Mouse (Mus musculus) heart, postnatal 10 days (tissue): Measurements from ENCODE around the gene Coro1b. TPM values are rescaled to one million over a fixed set of nuclear protein-coding genes. Genes with fewer than 3 reads are reported as not detected.
A peak's percentile ranks its signal among the peaks of the same experiment; 100 is the strongest.
"Not testable (repeated sequence)": the region's sequence is repeated elsewhere in the genome, so short reads cannot be mapped to it uniquely, and the experiment has no call there.

Source experiments
- DNase-seq, 2 experiments: peaks; one replicate each; pipeline ENCODE4 v3.0.0; 2021
- intact Hi-C: fragments of 180-260 bp; cut with DNase I; formaldehyde crosslinking; loops from one replicate; pipeline ENCODE4 v1.15.1; 2025
- total RNA-seq, 2 experiments: library from RNA; stranded (reverse); gene quantifications; 2 replicates each; pipeline ENCODE4 v1.2.3; 2021

Coro1b gene
- total RNA-seq, 2 experiments from 2014 or later, result 87.2 to 90.7 TPM

DNA sequence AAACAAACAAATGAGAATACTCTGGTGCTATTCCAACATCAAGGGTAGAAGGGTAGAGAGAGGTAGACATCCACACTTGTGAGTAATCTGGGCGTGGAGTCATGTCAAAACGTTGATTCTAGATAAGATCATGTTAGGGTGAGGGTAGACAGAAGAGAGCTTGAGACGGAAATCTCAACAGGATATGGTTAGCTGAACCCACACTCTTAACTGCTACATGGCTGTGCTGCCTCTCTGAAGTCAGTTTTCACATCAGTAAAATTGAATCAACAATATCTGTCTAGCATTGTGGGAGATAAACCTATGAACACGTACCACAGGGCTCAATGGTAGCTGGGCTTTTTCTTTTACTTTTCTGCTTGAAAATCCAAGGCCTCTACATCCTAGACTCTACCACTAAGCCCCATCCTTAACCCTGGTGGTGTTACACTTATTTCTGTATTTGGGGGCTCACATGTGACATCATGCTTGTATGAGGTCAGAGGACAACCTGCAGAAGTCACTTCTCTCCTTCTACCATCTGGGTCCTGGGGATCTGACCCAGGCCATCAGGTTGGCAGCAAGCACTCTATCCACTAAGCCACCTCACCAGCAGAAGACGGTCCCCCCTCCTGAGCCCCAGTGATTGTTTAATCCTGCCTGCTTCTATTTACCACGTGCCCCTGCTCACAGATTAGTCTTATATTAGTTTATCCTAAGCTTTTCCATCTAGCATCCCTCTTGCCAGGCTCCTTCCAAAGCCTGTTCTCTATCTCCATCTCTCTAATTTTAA, 28.5 kb upstream of the Coro1b start:
- intact Hi-C loops, result no loop called here
- DNase-seq, result no peak

GRCm38 (mm10) chr19:4120496-4120895, 27.9 kb upstream of the Coro1b start:
- no peak for DNase-seq

DNA sequence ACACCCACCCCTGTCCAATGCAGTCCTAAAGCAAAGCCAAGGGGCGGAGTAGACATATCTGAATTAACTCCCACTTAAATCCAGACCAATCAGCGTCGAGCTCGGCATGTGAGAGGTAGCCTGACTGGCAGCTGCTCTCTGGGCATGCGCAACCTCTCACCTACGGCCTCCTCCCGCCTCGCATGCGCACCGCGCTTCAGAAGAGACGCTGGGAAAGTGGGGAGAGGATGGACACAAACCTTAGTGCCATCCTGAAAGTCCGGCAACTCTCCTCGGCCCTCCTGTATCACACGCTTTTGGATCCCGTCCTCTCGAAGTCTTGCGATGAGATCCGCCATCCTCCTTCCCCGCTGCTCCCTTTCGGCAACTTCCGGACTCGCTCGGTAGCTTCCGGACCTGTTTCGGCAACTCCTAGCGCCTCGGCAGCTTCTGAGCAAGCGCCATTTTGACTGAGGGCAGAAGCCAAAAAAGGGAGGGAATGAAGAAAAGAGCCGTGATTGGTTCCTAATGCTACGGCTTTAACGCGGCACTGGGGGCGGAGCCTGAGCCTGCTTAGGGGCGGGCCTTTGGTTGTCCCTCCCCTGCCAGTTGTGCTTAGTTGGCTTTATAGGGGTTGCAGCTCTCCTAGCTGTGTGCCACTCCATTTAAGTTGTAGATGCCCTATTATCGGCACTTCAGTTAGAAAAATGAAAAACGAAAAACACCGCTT, 27.2 kb upstream of the Coro1b start:
- peak; percentile 99 to 100 for DNase-seq
- intact Hi-C loops, result no loop called here

More at GRCm38 (mm10) chr19:4120496-4120895, 27.9 kb upstream of the Coro1b start:
- intact Hi-C loops, result no loop called here

DNA sequence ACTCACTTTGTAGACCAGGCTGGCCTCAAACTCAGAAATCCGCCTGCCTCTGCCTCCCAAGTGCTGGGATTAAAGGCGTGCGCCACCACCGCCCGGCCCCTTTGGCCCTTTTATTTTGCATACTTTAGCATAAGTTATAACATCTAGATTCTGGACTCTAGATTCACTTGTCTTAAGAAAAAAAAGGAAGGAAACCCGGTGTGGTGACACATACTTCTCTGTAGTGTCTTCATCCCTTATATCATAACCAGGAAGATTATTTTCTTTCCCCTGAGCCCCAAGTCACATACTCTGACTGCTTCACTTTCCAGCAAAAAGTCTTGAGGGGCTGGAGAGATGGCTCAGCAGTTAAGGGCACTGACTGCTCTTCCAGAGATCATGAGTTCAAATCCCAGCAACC, 26.5 kb upstream of the Coro1b start:
- DNase-seq, intact Hi-C loops: not testable (repeated sequence)

DNA sequence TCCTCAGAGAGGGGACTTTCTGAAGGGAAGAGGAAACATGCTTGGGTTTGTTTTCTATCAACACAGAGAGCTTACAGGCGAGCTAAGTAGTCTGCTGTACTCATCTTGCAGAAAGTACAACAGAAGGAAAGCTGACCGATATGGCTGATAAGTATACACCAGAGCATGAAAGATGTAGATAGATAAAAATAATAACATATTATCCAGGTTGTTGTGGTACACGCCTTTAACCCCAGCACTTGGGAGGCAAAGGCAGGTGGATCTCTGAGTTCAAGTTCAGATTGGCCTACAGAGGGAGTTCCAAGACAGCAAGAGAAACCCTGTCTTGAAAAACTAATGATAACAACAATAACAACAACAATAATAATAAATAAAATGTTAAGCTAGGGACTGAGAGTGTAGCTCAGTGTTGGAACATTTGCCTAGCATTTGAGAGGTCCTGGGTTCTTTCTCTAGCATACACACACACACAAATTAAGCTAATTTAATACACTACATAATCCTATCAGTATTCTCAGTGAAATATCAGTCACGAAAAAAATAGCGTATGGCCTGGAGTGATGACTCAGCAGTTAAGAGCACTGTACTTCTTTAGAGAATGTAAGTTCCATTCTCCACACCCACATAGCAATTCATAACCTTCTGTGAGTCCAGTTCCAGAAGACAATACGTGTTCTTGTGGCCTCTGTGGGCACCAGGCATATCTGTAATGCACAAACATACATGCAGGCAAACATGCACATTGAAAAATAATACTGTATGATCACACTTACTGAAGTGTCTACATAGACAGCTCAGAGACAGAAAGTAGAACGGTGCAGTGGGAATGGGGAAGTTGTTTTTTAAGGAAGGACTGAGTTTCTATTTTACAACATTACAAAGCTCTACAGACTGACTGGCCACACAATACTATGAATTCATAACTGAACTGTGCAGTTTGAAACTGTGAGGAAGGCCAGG, 25.7 kb upstream of the Coro1b start:
- no peak for DNase-seq
- intact Hi-C loops, result no loop called here

DNA sequence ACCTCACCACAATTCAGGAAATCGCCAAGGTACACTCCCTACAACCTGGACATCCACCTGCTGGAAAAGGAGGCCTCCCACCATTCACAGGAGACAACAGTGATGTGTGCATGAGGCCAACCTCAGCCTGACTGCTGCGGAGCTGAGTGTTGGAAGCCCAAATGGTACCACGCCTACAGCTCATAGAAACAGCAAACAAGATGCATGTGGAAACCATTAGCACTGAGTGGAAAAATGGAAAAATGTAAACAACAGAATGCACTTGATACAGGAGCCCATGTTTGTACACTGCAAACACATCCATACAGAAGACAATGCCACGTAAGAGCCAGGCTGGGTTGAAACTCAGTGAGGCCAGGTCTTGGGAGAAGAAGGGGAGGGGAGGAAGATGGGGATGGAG, 24.0 kb upstream of the Coro1b start:
- intact Hi-C loops, result no loop called here
- no peak for DNase-seq

DNA sequence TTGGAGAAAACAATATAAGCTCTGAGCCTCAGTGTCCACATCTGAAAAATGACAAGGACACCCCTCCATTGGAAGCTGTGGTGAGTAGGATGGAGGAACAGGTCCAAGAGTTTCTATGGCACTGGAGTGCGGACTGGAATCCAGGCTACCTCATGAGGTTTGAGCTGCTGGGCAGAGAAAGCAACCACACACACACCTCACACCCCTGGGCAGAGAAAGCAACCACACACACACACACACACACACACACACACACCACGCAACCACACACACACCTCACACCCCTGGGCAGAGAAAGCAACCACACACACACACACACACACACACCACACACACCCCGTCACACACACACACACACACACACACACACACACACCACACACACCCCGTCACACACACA, 23.2 kb upstream of the Coro1b start:
- peak in 1 of 2 experiments; percentile 28 for DNase-seq
- intact Hi-C loops, result not testable (repeated sequence)

GRCm38 (mm10) chr19:4125741-4126696, 22.4 kb upstream of the Coro1b start, which contains the start of gene Aip:
Aip (minus strand) TSS chr19:4125858.
- intact Hi-C loops, result loop anchor here (2.0 kb wide), 1 partner anchor 37 kb away; the partner anchor contains the start of gene Rps6kb2
- peak; percentile 99 for DNase-seq

DNA sequence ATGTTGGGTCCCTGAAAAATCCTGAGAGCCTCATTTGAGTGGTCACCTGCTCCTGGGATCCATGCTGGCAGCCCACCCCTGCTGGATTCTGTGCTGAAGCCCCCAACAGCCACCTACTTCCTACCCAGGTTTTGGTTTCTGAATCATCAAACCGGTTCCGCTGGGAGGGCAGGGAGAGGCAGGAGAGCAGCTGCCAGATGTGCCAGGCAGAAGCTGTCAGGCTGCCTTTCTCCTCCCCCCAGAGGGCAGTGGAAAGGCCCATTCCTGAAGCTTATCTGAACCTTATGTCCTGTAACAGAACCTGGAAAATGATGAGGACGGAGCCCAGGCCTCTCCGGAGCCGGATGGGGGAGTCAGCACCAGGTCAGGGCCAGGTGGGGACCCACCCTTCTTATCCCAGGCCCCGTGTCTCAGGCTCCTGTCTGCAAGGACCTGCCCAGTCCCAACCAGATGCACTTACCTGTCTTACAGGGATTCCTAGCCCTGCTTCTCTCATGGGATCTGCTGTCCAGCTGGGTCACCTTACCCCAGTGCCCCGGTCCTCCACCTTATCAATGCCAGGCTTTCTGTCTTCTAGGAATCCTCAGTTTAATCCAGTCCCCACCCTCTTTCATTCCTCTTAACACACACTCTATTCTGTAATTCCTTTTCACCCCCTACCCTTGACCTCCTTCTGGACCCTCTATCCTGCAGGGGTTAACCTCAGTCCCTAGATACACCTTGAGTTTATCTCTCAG, 21.5 kb upstream of the Coro1b start:
- peak in 1 of 2 experiments; percentile 27 for DNase-seq
- intact Hi-C loops, result loop anchor here (2.0 kb wide), 1 partner anchor 36 kb away; the partner anchor contains the start of gene Rps6kb2

DNA sequence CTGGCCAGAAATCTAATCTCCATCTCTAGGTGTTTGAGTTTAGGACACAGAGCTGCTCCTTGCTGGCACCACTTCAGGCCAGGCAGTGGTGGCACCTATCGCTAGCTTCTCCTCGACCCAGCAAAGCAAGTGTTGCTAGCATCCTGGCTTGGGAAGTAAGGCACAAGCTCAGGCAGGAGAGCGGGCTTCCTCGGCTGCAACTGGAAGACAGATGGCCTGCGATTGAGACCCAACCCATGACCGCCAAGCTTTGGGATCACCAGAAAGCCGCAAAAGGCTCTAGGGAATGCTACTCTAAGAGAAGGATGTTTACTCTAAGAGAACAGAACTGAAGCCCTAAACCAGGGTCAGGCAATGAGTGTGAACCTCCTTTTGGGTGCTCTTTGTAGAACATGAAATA, 19.0 kb upstream of the Coro1b start:
- no peak for DNase-seq
- intact Hi-C loops, result no loop called here

DNA sequence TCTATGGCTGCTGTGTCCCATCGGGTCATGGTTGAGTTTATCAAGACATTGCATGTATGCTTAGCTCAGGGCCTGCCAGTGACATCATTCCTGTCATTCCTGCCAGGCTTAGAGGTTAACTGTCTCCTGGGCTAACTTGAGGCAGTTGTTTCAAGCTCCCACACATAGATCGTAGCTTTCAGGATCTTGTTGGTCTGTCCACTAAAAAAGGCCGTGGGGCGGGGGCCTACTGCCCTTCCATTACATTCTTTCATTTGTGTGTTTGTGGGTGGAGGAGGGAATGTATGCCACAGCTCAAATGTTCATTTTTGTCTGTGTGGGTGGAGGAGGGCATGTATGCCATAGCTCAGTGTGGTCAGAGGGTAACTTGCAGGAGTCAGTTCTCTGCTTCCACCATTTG, 18.3 kb upstream of the Coro1b start:
- intact Hi-C loops, result loop anchor here (2.0 kb wide), 1 partner anchor 17 kb away; no protein-coding TSS in a partner anchor
- DNase-seq, result peak; percentile 44 to 46

DNA sequence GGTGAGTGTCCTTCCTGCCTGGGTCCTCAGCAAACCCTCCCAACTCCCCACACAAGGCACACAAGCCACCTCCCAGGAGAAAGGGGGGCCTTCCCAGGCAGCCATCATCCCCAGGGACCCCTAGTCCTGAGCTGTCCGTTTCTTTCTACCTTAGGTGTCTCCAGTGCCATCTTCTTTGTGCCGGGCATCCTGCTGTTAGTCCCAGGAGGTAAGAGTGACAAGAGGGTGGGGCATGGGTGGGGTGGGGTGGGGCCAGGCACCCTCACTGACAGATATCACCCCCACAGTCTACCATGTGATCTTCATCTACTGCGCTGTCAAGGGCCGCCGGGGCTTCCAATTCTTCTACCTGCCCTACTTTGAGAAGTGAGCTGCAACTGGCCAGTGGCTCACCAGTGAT, 17.3 kb upstream of the Coro1b start:
- intact Hi-C loops, result loop anchor here (2.0 kb wide), 1 partner anchor 16 kb away; no protein-coding TSS in a partner anchor
- DNase-seq, result no peak

- intact Hi-C loops, result loop anchor here (2.0 kb wide), 1 partner anchor 15 kb away; no protein-coding TSS in a partner anchor
- no peak for DNase-seq
Observed at GRCm38 (mm10) chr19:4131768-4132167, 16.7 kb upstream of the Coro1b start.

DNA sequence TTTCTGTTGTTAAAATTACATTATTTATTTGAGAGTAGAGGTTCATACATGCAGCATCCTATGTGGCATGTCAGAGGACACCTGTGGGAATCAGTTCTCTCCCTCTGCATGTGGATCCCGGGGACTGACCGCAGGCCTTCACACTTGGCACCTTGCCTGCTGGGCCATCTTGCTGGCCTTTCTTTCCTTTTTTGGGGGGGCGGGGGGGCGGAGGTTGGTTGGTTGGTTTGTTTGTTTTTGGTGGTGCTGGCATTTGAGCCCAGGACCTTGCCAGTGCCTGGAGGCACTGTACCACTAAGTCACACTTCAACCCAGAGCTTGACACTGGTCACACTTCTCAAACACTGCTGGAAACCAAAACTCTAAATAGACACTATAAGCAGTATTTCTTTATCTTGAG, 14.1 kb upstream of the Coro1b start:
- intact Hi-C loops, result no loop called here
- DNase-seq, result no peak

DNA sequence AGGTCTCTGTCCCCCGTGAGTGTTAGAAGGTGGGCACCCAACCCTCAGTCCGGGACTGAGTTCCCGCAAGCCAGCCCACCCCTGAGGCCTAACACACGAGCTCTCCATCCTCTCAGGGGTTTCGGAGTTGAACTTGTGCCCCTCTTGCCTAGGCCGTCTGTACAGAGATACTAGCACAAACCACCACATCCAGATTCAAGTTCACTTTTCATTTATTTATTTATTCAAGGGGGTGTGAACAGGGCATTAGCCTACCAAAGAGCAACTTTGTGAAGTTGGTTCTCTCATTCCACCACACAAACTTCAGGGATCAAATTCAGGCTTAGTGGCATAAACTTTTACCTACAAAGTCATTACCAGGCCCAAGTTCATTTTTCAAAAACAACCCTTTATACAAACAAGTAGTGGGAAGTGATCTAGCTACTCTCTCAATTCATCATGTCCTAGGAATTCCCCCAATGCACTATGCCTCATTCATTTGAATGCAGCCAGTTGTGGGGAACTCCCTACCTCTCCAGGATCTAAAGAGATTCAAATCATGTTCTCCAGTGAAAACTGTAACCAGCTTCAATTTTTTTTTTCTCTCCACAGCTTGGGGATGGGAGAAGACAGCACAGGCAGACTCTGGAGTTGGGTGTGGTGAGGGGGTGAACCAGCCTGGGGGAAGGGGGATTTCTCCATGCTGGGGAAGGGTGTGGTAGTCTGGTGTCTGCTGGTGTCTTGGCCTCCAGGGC, 13.0 kb upstream of the Coro1b start:
- DNase-seq, intact Hi-C loops: not testable (repeated sequence)

- intact Hi-C loops, DNase-seq: not testable (repeated sequence)
Observed at GRCm38 (mm10) chr19:4135963-4136345, 12.5 kb upstream of the Coro1b start.

GRCm38 (mm10) chr19:4136463-4136862, 12.0 kb upstream of the Coro1b start:
- intact Hi-C loops, result no loop called here

GRCm38 (mm10) chr19:4137913-4138312, 10.5 kb upstream of the Coro1b start:
- no peak for DNase-seq
- intact Hi-C loops, result no loop called here

More at GRCm38 (mm10) chr19:4136463-4136862, 12.0 kb upstream of the Coro1b start:
- DNase-seq, result no peak
